Mouse (Mus musculus) frontal cortex, adult (tissue): ENCODE data around the gene Ltbp1.

Experiments used
- ATAC-seq: cut with Nextera tagmentation; 2 replicates; pipeline ENCODE4 v1.9.2; 2017; ENCODE audit warnings: mild to moderate bottlenecking, moderate library complexity, mixed read lengths; ENCODE audit not compliant: low TSS enrichment

Gene Ltbp1

GRCm38 (mm10) chr17:75005685-75006680 lies 615 bp downstream of the Ltbp1 start:
- ATAC-seq, result peak; percentile 58

- ATAC-seq, result no peak
These were observed 5.6 kb downstream of the Ltbp1 start for GRCm38 (mm10) chr17:75010955-75011354.

- ATAC-seq, result no peak
These were observed 7.8 kb downstream of the Ltbp1 start for GRCm38 (mm10) chr17:75013211-75013610.

GRCm38 (mm10) chr17:75013868-75014267 lies 8.5 kb downstream of the Ltbp1 start:
- ATAC-seq, result peak; percentile 52; the same call in 1 of the 2 replicates

- ATAC-seq, result no peak
These were observed 9.4 kb downstream of the Ltbp1 start for GRCm38 (mm10) chr17:75014601-75015356.

- ATAC-seq, result no peak
These were observed 10.2 kb downstream of the Ltbp1 start for GRCm38 (mm10) chr17:75015546-75015945.

GRCm38 (mm10) chr17:75017423-75017822 lies 12.1 kb downstream of the Ltbp1 start:
- no peak for ATAC-seq

GRCm38 (mm10) chr17:75018142-75018541 lies 12.8 kb downstream of the Ltbp1 start:
- ATAC-seq, result no peak

- ATAC-seq, result no peak
These were observed 14.7 kb downstream of the Ltbp1 start for GRCm38 (mm10) chr17:75020026-75020425.

GRCm38 (mm10) chr17:75020619-75021018 lies 15.3 kb downstream of the Ltbp1 start:
- no peak for ATAC-seq

GRCm38 (mm10) chr17:75027358-75028131 lies 22.2 kb downstream of the Ltbp1 start:
- ATAC-seq, result peak; percentile 65

- ATAC-seq, result no peak
These were observed 28.0 kb downstream of the Ltbp1 start for GRCm38 (mm10) chr17:75033356-75033755.

- ATAC-seq, result no peak
These were observed 28.7 kb downstream of the Ltbp1 start for GRCm38 (mm10) chr17:75033872-75034615.

GRCm38 (mm10) chr17:75036881-75037280 lies 31.5 kb downstream of the Ltbp1 start:
- ATAC-seq, result no peak

GRCm38 (mm10) chr17:75039017-75039416 lies 33.6 kb downstream of the Ltbp1 start:
- ATAC-seq, result no peak

GRCm38 (mm10) chr17:75049366-75049969 lies 44.1 kb downstream of the Ltbp1 start:
- ATAC-seq, result no peak

- no peak for ATAC-seq
These were observed 46.1 kb downstream of the Ltbp1 start for GRCm38 (mm10) chr17:75051440-75051925.

- peak; percentile 41 for ATAC-seq
These were observed 49.9 kb downstream of the Ltbp1 start for GRCm38 (mm10) chr17:75055235-75055634.

- ATAC-seq, result no peak
These were observed 50.6 kb downstream of the Ltbp1 start for GRCm38 (mm10) chr17:75055961-75056360.

GRCm38 (mm10) chr17:75056631-75057030 lies 51.3 kb downstream of the Ltbp1 start:
- no peak for ATAC-seq
